Mouse (Mus musculus) embryonic facial prominence, embryonic 12.5 days (tissue): ENCODE data around the gene Stpg3. TPM values are rescaled to one million over a fixed set of nuclear protein-coding genes. Genes with fewer than 3 reads are reported as not detected.
"Not testable (repeated sequence)": the region's sequence is repeated elsewhere in the genome, so short reads cannot be mapped to it uniquely, and the experiment has no call there.

Experiments used
- ATAC-seq: fragments of 200-750 bp; cut with Nextera tagmentation; 2 replicates; pipeline ENCODE4 v1.8.0; 2017; ENCODE audit not compliant: insufficient number of reproducible peaks, insufficient read depth, low FRiP score, low TSS enrichment
- H3K27ac ChIP-seq: fragments of 300-500 bp; sonication (generic); 2 replicates; pipeline ENCODE4 v1.5.1; 2016; ENCODE audit warnings: mild to moderate bottlenecking
- H3K27me3 ChIP-seq: fragments of 300-500 bp; sonication (generic); 2 replicates; pipeline ENCODE4 v1.6.1; 2016; ENCODE audit warnings: mild to moderate bottlenecking, moderate library complexity
- H3K36me3 ChIP-seq: fragments of 300-500 bp; sonication (generic); 2 replicates; pipeline ENCODE4 v1.6.1; 2016; ENCODE audit warnings: mild to moderate bottlenecking
- H3K4me1 ChIP-seq: fragments of 300-500 bp; sonication (generic); 2 replicates; pipeline ENCODE4 v1.6.1; 2016
- H3K4me2 ChIP-seq: fragments of 300-500 bp; sonication (generic); replicated peaks from 2 replicates; pipeline ENCODE4 v1.6.1; 2016; ENCODE audit warnings: mild to moderate bottlenecking, moderate library complexity
- H3K4me3 ChIP-seq: fragments of 300-500 bp; sonication (generic); 2 replicates; pipeline ENCODE4 v1.5.1; 2016; ENCODE audit warnings: mild to moderate bottlenecking
- H3K9ac ChIP-seq: fragments of 300-500 bp; sonication (generic); 2 replicates; pipeline ENCODE4 v1.6.1; 2016; ENCODE audit warnings: mild to moderate bottlenecking, moderate library complexity
- H3K9me3 ChIP-seq: fragments of 300-500 bp; sonication (generic); 2 replicates; pipeline ENCODE4 v1.6.1; 2016; ENCODE audit warnings: mild to moderate bottlenecking, moderate library complexity
- WGBS: fragments of 180-500 bp; shearing (Covaris S2); methylation state at CpG from one replicate; pipeline ENCODE4 v1.1.7; 2016; 5-methylcytosine and 5-hydroxymethylcytosine counted together
- polyA plus RNA-seq: library from polyadenylated mRNA; unstranded; fragments of >200 nt; fragmentation: Nextera tagmentation; extraction: Ambion mirVana; gene quantifications from 2 replicates; pipeline ENCODE4 v1.2.1, GENCODE M21; 2016

The Stpg3 gene
- polyA plus RNA-seq = not detected in 2 replicates

DNA sequence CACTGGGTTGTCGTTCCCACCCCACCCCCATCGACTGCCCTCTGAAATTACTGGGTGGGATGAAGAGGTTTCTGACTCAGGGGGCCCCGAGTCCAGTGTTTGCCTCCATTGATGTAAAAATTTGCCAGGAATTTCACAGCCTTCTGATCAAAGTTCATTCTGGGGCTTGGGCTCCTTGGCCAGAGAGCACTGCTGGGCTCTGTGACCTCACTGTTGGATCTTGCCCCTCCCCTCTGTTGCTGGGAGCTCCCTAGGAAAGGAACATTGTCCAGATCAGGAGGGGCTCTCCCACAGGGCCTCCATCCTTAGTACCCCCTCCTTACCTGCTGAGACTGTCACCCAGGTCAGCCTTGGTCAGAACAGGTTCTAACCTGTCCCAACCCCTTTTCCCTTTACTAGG lies at the start of gene Stpg3:
Gene Stpg3, minus strand, starts transcription at position 194 of the 400 bp plus-strand sequence.
- no peak for ATAC-seq
- H3K4me3 ChIP-seq = no peak within 1 kb of the TSS
- H3K4me1 ChIP-seq = peaks cover 11% of the 10 kb centered on the region
- no peak within 1 kb of the TSS for H3K27ac ChIP-seq
- H3K4me2 ChIP-seq = no peak within 1 kb of the TSS
- no peaks in the 10 kb centered on the region for H3K36me3 ChIP-seq
- no peak within 1 kb of the TSS for H3K9ac ChIP-seq
- no peaks in the 10 kb centered on the region for H3K27me3 ChIP-seq
- H3K9me3 ChIP-seq = no peaks in the 10 kb centered on the region
- WGBS = 76% methylated on average over 3 of the region's 3 CpGs

DNA sequence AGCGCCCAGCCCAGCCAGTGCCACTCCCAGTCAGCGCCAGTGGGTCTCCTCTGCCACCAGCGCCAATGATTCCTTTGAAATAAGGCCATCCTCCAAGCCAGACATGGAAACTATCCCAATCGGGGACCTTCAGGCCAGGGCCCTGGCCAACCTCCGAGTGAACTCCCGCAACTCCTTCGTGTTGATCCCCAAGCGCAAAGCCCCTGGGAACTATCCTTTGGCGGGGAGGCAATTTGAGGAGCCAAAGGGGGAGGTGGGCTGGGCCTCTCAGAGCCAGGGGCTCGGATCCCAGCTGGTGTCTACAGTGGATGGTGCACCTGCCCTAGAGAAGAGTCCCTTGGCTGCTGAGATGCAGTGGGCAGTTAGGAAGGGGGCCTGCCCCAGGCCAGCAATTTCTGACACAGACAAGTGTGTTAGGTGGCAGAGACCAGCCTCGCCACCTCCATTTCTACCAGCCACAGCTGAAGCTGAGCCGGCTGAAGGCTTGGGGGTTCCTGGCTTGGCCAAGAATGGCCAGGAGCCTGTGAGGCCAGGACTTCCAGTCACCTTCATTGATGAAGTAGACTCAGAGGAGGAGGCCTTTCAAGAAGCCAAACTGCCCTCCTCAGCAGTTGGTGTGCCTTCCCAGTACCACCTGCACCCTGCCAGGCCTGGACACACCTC lies 49.3 kb upstream of the Stpg3 start:
- H3K9ac ChIP-seq = peak overlapping the region; percentile 74
- peak overlapping the region; percentile 98 for H3K4me2 ChIP-seq
- ATAC-seq = no peak
- no peak overlapping the region for H3K27ac ChIP-seq
- peaks cover 9% of the 10 kb centered on the region; the same call in 1 of the 2 replicates for H3K36me3 ChIP-seq
- no peaks in the 10 kb centered on the region for H3K9me3 ChIP-seq
- peak overlapping the region; percentile 58 for H3K4me3 ChIP-seq
- H3K27me3 ChIP-seq = peaks cover 23% of the 10 kb centered on the region
- H3K4me1 ChIP-seq = peaks cover 34% of the 10 kb centered on the region
- 21% methylated on average over 12 of the region's 12 CpGs for WGBS

DNA sequence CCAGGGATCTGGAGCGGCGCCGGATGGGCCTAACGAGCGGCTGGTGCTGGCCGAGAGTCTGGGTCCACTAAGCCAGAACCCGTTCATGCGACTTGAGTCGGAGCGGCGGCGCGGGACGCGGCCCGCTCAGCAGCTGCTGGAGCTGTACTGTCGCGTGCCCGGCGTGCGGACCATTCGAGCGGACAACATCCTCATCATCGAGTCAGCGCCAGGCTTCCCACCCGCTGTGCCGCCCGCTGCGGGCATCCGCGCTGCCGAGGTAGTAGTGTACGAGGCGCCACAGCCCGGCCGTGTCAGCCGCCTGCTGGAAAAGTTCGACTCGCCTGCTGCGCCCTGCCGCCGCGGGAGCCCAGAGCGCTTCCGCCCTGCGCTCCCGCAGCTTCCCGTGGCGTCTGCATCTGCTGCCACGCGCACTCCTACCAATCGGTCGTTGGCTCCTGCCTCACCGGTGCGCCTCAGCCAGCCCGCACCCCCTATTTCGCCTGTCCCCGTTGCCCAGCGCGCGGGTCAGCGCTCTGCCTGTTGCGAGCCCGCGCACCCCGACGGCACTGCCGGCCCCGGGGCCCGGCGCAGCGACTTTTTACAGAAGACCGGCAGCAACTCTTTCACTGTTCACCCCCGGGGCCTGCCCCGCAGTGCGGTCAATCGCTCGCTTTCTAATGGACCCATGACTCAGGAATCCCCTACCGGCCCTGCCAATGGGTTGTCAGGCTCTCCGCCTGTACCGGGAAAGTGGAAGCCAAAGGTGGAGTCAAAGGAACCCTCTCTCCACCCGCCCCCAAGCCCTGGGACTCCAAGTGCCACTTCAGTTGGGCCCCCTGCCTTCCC lies 48.6 kb upstream of the Stpg3 start:
- H3K4me3 ChIP-seq = peak overlapping the region; percentile 58
- ATAC-seq = no peak; the same call in 1 of the 2 replicates
- H3K4me2 ChIP-seq = peak overlapping the region; percentile 98
- peaks cover 34% of the 10 kb centered on the region for H3K4me1 ChIP-seq
- no peak overlapping the region for H3K27ac ChIP-seq
- H3K9ac ChIP-seq = peak overlapping the region; percentile 74
- no peaks in the 10 kb centered on the region for H3K9me3 ChIP-seq
- peaks cover 7% of the 10 kb centered on the region; the same call in 1 of the 2 replicates for H3K36me3 ChIP-seq
- WGBS = under 1% methylated on average over 82 of the region's 82 CpGs
- peaks cover 23% of the 10 kb centered on the region for H3K27me3 ChIP-seq

DNA sequence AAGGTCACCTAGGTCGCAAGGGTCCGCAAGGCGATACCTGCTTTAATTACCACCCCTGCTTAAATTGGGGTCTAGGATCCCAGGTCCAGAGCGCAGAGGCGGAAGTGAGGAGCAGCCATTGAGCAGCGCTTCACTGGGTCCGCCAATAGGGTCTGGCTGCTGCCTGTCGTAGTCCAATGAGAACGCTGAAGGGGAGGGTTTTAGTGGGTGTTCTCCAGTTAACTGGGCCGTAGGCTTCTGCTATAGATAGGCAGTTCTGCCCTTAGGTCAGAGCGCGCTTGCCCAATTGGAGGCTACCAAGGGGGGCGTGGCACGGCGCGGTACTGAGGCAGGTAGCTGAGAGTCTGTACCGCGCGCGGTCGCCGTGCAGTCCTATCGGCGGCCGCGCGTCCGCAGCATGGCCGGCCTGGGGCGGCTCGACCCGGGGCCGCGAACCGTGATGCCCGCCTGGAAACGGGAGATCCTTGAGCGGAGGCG lies 47.9 kb upstream of the Stpg3 start, which contains the start of gene Tprn:
Gene Tprn, plus strand, starts transcription at position 328 of the 477 bp plus-strand sequence.
- H3K4me1 ChIP-seq = peaks cover 33% of the 10 kb centered on the region
- peak within 1 kb of the TSS; percentile 98 for H3K4me2 ChIP-seq
- ATAC-seq = peak; percentile 99
- no peaks in the 10 kb centered on the region for H3K9me3 ChIP-seq
- H3K4me3 ChIP-seq = peak within 1 kb of the TSS; percentile 58
- H3K27me3 ChIP-seq = peaks cover 23% of the 10 kb centered on the region
- peak within 1 kb of the TSS; percentile 74 for H3K9ac ChIP-seq
- peaks cover 6% of the 10 kb centered on the region; the same call in 1 of the 2 replicates for H3K36me3 ChIP-seq
- WGBS = 0% methylated on average over 39 of the region's 39 CpGs
- peak within 1 kb of the TSS; percentile 14; the same call in 1 of the 2 replicates for H3K27ac ChIP-seq

DNA sequence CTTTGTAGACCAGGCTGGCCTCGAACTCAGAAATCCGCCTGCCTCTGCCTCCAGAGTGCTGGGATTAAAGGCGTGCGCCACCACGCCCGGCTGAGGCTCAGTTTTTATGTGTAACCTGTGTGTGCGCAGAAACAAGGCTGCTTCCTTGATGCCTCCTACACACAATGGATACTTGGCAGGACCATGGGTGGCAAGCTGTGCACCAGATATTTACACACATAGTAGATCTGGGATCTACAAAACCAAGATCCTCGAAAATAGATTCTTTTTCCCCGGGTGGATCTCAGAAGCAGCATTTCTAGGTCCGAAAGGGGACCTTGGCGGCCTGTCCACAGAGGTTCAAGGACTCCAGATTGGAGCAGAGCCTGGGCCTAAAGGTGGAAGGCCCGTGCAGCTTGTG lies 47.4 kb upstream of the Stpg3 start:
- Histone ChIP-seq H3K9me3 (no peaks in the 10 kb centered on the region), H3K27me3 (peaks cover 23% of the 10 kb centered on the region), H3K27ac (peak overlapping the region; percentile 14; the same call in 1 of the 2 replicates), H3K4me1 (peaks cover 31% of the 10 kb centered on the region), H3K4me2 (peak overlapping the region; percentile 98), H3K36me3 (0 out of 2 replicates have a peak, but pooled peaks cover 2% of the 10 kb centered on the region), H3K4me3 (peak overlapping the region; percentile 58), H3K9ac (no peak overlapping the region)
- 42% methylated on average over 12 of the region's 12 CpGs for WGBS
- ATAC-seq = no peak

DNA sequence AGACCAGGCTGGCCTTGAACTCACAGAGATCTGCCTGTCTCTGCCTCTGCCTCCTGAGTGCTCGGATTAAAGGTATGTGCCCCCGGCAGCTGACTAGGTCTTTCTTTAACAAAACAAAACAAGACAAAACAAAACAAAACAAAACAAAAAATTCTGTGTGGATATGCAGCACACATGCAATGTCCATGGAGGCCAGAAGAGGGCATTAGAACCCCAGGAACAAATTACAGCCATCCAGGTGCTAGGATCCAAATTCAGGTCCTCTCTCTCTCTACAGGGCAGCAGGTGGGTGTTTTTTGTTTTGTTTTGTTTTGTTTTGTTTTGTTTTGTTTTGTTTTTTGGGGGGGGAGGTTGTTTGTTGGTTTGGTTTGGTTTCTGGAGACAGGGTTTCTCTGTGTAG lies 44.5 kb upstream of the Stpg3 start:
- no peak overlapping the region for H3K4me2 ChIP-seq
- no peaks in the 10 kb centered on the region for H3K9me3 ChIP-seq
- H3K36me3 ChIP-seq = no peaks in the 10 kb centered on the region
- no peak overlapping the region for H3K27ac ChIP-seq
- peaks cover 23% of the 10 kb centered on the region for H3K4me1 ChIP-seq
- H3K27me3 ChIP-seq = peaks cover 11% of the 10 kb centered on the region
- no peak overlapping the region for H3K4me3 ChIP-seq
- ATAC-seq = no peak
- no peak overlapping the region for H3K9ac ChIP-seq
- 55% methylated on average over 2 of the region's 2 CpGs for WGBS

DNA sequence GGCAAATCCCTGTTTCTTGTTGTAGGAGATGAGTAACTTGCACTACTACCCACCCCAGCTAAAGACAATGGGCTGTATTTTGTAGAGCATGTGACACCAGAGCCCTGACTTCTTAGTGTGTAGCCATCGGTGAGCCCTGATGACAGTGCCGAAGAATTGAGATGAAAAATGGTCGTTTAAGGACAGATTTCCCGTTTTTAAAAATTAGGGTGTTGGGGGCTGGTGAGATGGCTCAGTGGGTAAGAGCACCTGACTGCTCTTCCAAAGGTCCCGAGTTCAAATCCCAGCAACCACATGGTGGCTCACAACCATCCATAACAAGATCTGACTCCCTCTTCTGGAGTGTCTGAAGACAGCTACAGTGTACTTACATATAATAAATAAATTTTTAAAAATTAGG lies 42.8 kb upstream of the Stpg3 start:
- not testable (repeated sequence) for H3K27me3 ChIP-seq, H3K9ac ChIP-seq, H3K36me3 ChIP-seq, ATAC-seq, H3K4me3 ChIP-seq, H3K9me3 ChIP-seq, H3K4me2 ChIP-seq, H3K27ac ChIP-seq
- 90% methylated on average over 5 of the region's 5 CpGs for WGBS
- H3K4me1 ChIP-seq = peaks cover 14% of the 10 kb centered on the region

DNA sequence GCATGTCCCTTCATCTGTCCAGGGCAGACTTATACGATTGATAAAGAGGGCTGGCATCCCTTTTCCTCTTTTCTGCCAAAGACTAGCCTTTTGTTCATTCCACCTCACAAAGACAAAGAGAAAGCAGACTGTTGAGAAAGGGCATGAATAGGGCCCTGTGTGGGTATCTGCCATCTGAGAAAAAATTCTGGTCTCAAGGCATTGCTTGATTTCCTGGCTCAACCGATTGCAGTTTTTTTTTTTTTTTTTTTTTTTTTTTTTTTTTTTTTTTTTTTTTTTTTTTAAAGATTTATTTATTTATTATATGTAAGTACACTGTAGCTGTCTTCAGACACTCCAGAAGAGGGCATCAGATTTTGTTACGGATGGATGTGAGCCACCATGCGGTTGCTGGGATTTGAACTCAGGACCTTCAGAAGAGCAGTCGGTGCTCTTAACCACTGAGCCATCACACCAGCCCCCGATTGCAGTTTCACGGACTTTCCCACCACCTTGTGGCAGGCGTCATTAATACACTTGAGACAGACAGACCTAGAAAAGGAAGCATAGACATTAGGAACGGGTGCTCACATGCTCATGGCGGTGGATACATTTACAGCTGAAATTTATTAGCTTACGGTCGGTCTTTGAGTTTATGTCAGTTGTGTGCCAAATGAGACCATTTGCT lies 42.1 kb upstream of the Stpg3 start:
- not testable (repeated sequence) for H3K36me3 ChIP-seq, H3K27me3 ChIP-seq, ATAC-seq, H3K27ac ChIP-seq, H3K9ac ChIP-seq, H3K9me3 ChIP-seq
- H3K4me2 ChIP-seq = peak overlapping the region; percentile 97
- peaks cover 14% of the 10 kb centered on the region for H3K4me1 ChIP-seq
- 59% methylated on average over 12 of the region's 12 CpGs for WGBS
- H3K4me3 ChIP-seq = peak overlapping the region; percentile 98

DNA sequence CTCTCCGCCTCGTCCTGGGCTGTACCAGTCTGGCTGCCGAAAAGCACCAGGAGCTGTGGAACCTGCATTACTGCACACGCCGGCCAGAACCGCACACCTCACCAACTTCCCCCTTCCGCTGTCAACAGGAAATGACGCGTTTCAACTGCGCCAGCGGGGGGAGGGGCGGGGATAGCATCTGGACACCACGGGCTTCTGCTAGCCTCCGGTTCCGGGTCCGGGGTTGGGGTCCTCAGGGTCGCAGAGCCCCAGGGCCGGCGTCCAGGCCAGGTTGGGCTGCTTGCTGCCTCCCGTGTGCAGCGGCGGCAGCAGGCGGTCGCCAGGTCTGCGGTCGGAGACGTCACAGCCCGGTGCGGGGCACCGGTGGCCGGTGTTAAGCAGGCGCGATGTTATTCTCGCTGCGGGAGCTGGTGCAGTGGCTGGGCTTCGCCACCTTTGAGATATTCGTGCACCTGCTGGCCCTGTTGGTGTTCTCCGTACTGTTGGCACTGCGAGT lies 40.9 kb upstream of the Stpg3 start, which contains the start of gene Tmem203:
Gene Tmem203, plus strand, starts transcription at position 156 of the 496 bp plus-strand sequence.
- Histone ChIP-seq H3K9ac (peak within 1 kb of the TSS; percentile 87), H3K4me1 (peaks cover 14% of the 10 kb centered on the region), H3K9me3 (no peaks in the 10 kb centered on the region), H3K27me3 (no peaks in the 10 kb centered on the region), H3K4me3 (peak within 1 kb of the TSS; percentile 98), H3K36me3 (peaks cover 5% of the 10 kb centered on the region), H3K27ac (peak within 1 kb of the TSS; percentile 74), H3K4me2 (peak within 1 kb of the TSS; percentile 97)
- WGBS = under 1% methylated on average over 39 of the region's 39 CpGs
- peak; percentile 58 for ATAC-seq

DNA sequence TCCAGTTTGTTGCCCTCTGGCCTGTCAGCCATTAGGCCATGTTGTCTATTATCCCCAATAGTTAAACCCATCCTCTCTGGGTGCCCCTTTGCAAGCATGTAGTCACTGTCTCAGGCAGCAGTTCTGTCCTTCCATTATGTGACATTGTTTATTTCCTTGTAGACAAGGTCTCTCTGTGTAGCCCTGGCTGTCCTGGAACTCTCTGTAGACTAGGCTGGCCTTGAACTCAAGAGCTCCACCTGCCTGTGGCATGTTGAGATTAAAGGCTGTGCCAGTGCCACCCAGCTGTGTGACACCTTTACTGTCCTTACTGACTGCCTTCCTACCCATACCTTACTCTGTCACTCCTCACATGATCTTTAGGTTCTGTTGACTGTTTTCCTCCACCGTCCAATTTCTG lies 37.9 kb upstream of the Stpg3 start:
- ATAC-seq = no peak
- Histone ChIP-seq H3K27ac (no peak overlapping the region), H3K4me3 (no peak overlapping the region), H3K36me3 (peaks cover 34% of the 10 kb centered on the region), H3K9me3 (no peaks in the 10 kb centered on the region), H3K9ac (no peak overlapping the region), H3K27me3 (no peaks in the 10 kb centered on the region), H3K4me2 (no peak overlapping the region), H3K4me1 (peaks cover 14% of the 10 kb centered on the region)
- 83% methylated on average over 1 of the region's 1 CpGs for WGBS
